Mouse (Mus musculus): ENCODE results near the gene Gtf3c4. TPM values are rescaled to one million over a fixed set of nuclear protein-coding genes. Genes with fewer than 3 reads are reported as not detected.

Gtf3c4 gene
- polyA plus RNA-seq, 1 experiment from 2014 or later, result 3.3 TPM

DNA sequence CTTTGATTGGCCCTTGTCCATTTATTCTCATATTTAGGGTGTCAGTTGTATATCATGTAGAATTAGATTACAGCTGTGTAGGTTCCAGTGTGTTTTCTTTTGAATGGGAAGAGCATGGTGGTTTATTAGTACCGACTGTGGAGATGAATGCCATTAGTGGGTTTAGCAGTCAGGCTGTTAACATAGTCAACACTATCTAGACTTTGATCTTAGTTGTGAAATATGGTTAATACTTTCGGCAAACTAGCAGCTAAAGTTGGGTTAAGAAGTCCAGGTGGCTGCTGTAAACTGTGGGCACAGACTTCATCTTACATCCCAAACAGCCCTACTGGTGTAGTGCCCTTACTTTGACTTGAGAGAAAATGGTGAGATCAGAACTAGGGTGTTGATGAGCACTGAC is 8.7 kb upstream of the Gtf3c4 start:
- H3K36me3 ChIP-seq (replicated peaks; ENCODE audit: insufficient read depth, low read length), result peaks cover 26% of the 10 kb centered on the region
- no peaks in the 10 kb centered on the region for H3K27me3 ChIP-seq (ENCODE audit: insufficient read depth, low read length)
- no peak overlapping the region for H3K9ac ChIP-seq (replicated peaks)
- no peak for TF ChIP-seq EP300 (IDR thresholded peaks at IDR 0.05; ENCODE audit: low read depth)
- TF ChIP-seq CTCF (IDR thresholded peaks at IDR 0.05; ENCODE audit: low read depth), result no peak
- H3K4me1 ChIP-seq (ENCODE audit: insufficient read depth), result peaks cover 7% of the 10 kb centered on the region
- no peaks in the 10 kb centered on the region for H3K9me3 ChIP-seq (ENCODE audit: low read length)
- 0 out of 2 replicates have a peak overlapping the region, but pooled peaks have one; percentile 24 for H3K4me2 ChIP-seq (ENCODE audit: low read depth, low read length)
- ATAC-seq (peak; percentile 73), DNase-seq (no peak)
- 63% methylated on average over 2 of the region's 2 CpGs for WGBS (ENCODE audit: insufficient replicate concordance)
- H3K27ac ChIP-seq (ENCODE audit: low read depth), result peak overlapping the region; percentile 52
- no peak overlapping the region for H3K4me3 ChIP-seq (ENCODE audit: low read depth, low read length)

GRCm38 (mm10) chr2:28842042-28842441 is 1.9 kb upstream of the Gtf3c4 start:
- no peak overlapping the region for H3K27ac ChIP-seq (ENCODE audit: low read depth)
- ATAC-seq (no peak), DNase-seq (no peak)
- no peak overlapping the region for H3K9ac ChIP-seq (replicated peaks)
- H3K9me3 ChIP-seq (ENCODE audit: low read length), result no peaks in the 10 kb centered on the region
- no peak overlapping the region for H3K4me3 ChIP-seq (ENCODE audit: low read depth, low read length)
- peaks cover 24% of the 10 kb centered on the region for H3K4me1 ChIP-seq (ENCODE audit: insufficient read depth)
- H3K36me3 ChIP-seq (replicated peaks; ENCODE audit: insufficient read depth, low read length), result peaks cover 13% of the 10 kb centered on the region
- no peak for TF ChIP-seq CTCF (IDR thresholded peaks at IDR 0.05; ENCODE audit: low read depth)
- no peak for TF ChIP-seq EP300 (IDR thresholded peaks at IDR 0.05; ENCODE audit: low read depth)
- no peaks in the 10 kb centered on the region for H3K27me3 ChIP-seq (ENCODE audit: insufficient read depth, low read length)
- WGBS (ENCODE audit: insufficient replicate concordance), result 60% methylated on average over 3 of the region's 3 CpGs
- peak overlapping the region; percentile 99; the same call in 1 of the 2 replicates for H3K4me2 ChIP-seq (ENCODE audit: low read depth, low read length)

- H3K36me3 ChIP-seq (replicated peaks; ENCODE audit: insufficient read depth, low read length), result peaks cover 6% of the 10 kb centered on the region
- H3K4me2 ChIP-seq (ENCODE audit: low read depth, low read length), result peak overlapping the region; percentile 99
- DNase-seq, result peak; percentile 47
- peak; percentile 49 for ATAC-seq
- no peaks in the 10 kb centered on the region for H3K27me3 ChIP-seq (ENCODE audit: insufficient read depth, low read length)
- H3K4me1 ChIP-seq (ENCODE audit: insufficient read depth), result peaks cover 29% of the 10 kb centered on the region
- WGBS (ENCODE audit: insufficient replicate concordance), result under 1% methylated on average over 33 of the region's 53 CpGs
- H3K9me3 ChIP-seq (ENCODE audit: low read length), result no peaks in the 10 kb centered on the region
- H3K9ac ChIP-seq (replicated peaks), result peak overlapping the region; percentile 92
- no peak for TF ChIP-seq EP300 (IDR thresholded peaks at IDR 0.05; ENCODE audit: low read depth)
- TF ChIP-seq CTCF (IDR thresholded peaks at IDR 0.05; ENCODE audit: low read depth), result no peak
- peak overlapping the region; percentile 95 for H3K4me3 ChIP-seq (ENCODE audit: low read depth, low read length)
- peak overlapping the region; percentile 95 for H3K27ac ChIP-seq (ENCODE audit: low read depth)
These were observed 499 bp downstream of the Gtf3c4 start for GRCm38 (mm10) chr2:28839501-28840221.

DNA sequence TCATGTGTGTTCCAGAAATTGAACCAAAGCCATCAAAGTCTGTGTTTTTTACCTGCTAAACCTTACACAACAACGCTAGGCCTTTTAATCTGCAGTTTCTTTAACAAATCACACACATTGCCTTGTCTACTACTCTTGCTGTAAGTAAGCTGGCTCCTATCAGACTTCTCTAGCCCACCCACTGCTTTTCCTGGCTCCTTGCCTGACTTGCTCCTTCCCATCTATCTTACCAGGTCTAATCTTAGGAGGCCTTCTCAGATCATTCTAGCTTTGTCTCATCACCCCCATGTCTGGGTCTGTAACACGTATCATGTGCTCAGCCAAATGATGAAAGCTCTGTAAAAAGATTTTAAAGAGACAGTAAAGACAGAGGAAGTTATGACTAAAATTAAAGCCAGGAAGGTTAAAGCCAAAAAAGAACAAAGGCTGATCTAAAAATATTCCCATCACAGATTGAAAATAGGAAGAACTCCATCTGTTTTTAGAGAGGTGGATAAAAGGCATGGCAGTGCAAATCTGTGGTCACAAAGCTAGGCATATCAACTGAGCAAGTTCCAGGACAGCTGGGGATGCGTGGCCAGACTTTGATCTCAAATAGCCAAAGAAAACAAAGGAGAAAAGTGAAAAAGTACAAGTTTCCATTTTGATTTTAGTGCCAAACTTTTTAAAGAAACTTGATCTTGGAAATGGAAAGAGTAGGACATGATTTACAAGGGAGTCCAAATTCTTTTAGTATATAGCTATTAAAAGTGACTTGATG is 3.8 kb downstream of the Gtf3c4 start:
- peaks cover 20% of the 10 kb centered on the region for H3K4me1 ChIP-seq (ENCODE audit: insufficient read depth)
- H3K27ac ChIP-seq (ENCODE audit: low read depth), result peak overlapping the region; percentile 84
- TF ChIP-seq EP300 (IDR thresholded peaks at IDR 0.05; ENCODE audit: low read depth), result no peak; the same call in 1 of the 2 replicates
- no peak for TF ChIP-seq CTCF (IDR thresholded peaks at IDR 0.05; ENCODE audit: low read depth)
- H3K4me3 ChIP-seq (ENCODE audit: low read depth, low read length), result no peak overlapping the region
- DNase-seq (no peak), ATAC-seq (no peak)
- H3K9ac ChIP-seq (replicated peaks), result peak overlapping the region; percentile 6; the same call in 1 of the 2 replicates
- peaks cover 31% of the 10 kb centered on the region for H3K36me3 ChIP-seq (replicated peaks; ENCODE audit: insufficient read depth, low read length)
- 51% methylated on average over 3 of the region's 3 CpGs for WGBS (ENCODE audit: insufficient replicate concordance)
- no peaks in the 10 kb centered on the region for H3K9me3 ChIP-seq (ENCODE audit: low read length)
- H3K27me3 ChIP-seq (ENCODE audit: insufficient read depth, low read length), result no peaks in the 10 kb centered on the region
- H3K4me2 ChIP-seq (ENCODE audit: low read depth, low read length), result peak overlapping the region; percentile 47

DNA sequence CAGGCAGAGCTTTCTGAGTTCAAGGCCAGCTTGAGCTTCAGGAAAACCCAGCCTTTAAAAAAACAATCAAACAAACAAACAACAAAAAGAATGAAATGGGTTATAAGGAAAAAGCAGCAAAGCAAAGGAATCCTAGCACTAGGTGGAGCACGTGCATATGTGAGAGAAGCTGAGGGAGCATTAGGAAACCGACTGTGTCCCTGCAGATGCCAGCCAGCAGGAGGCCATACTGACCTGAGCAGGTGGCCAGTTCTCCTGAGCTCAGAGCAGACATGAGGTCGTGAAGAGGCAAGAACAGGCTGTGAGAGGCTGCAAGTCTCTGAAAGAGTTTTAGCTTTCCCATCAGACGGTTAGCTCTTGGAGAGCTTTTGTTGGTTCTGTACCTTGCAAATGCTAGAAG is 10.9 kb downstream of the Gtf3c4 start:
- Histone ChIP-seq H3K9me3 (ENCODE audit: low read length) (no peaks in the 10 kb centered on the region), H3K4me3 (ENCODE audit: low read depth, low read length) (no peak overlapping the region), H3K36me3 (replicated peaks; ENCODE audit: insufficient read depth, low read length) (peaks cover 70% of the 10 kb centered on the region), H3K4me1 (ENCODE audit: insufficient read depth) (peaks cover 4% of the 10 kb centered on the region; the same call in 1 of the 2 replicates), H3K9ac (replicated peaks) (no peak overlapping the region), H3K27ac (ENCODE audit: low read depth) (no peak overlapping the region), H3K27me3 (ENCODE audit: insufficient read depth, low read length) (no peaks in the 10 kb centered on the region), H3K4me2 (ENCODE audit: low read depth, low read length) (no peak overlapping the region)
- TF ChIP-seq EP300 (IDR thresholded peaks at IDR 0.05; ENCODE audit: low read depth) (no peak), CTCF (IDR thresholded peaks at IDR 0.05; ENCODE audit: low read depth) (peak; percentile 68)
- DNase-seq (peak; percentile 33), ATAC-seq (peak; percentile 80)
- whole genome bisulfite sequencing (ENCODE audit: insufficient replicate concordance), result 56% methylated on average over 4 of the region's 4 CpGs

- ATAC-seq, result no peak
- H3K9me3 ChIP-seq (ENCODE audit: low read length), result no peaks in the 10 kb centered on the region
These were observed 21.3 kb downstream of the Gtf3c4 start for GRCm38 (mm10) chr2:28818866-28819265.

More at GRCm38 (mm10) chr2:28818866-28819265, 21.3 kb downstream of the Gtf3c4 start:
- DNase-seq, result no peak
- H3K9ac ChIP-seq (replicated peaks), result no peak overlapping the region
- H3K4me2 ChIP-seq (ENCODE audit: low read depth, low read length), result no peak overlapping the region
- no peaks in the 10 kb centered on the region for H3K27me3 ChIP-seq (ENCODE audit: insufficient read depth, low read length)
- no peaks in the 10 kb centered on the region for H3K4me1 ChIP-seq (ENCODE audit: insufficient read depth)
- TF ChIP-seq CTCF (IDR thresholded peaks at IDR 0.05; ENCODE audit: low read depth) (no peak), EP300 (IDR thresholded peaks at IDR 0.05; ENCODE audit: low read depth) (no peak)
- 64% methylated on average over 4 of the region's 4 CpGs for WGBS (ENCODE audit: insufficient replicate concordance)
- H3K27ac ChIP-seq (ENCODE audit: low read depth), result no peak overlapping the region
- H3K4me3 ChIP-seq (ENCODE audit: low read depth, low read length), result no peak overlapping the region
- no peaks in the 10 kb centered on the region for H3K36me3 ChIP-seq (replicated peaks; ENCODE audit: insufficient read depth, low read length)
